Mouse (Mus musculus) C2C12 (cell line): ENCODE results near the gene Sptssa. TPM values are rescaled to one million over a fixed set of nuclear protein-coding genes. Genes with fewer than 3 reads are reported as not detected.

Experiments
- H3K27me3 ChIP-seq: one replicate; pipeline ENCODE4 v1.6.1; 2011; ENCODE audit not compliant: control insufficient read depth, insufficient read depth, insufficient read length
- H3K36me3 ChIP-seq: one replicate; pipeline ENCODE4 v1.6.1; 2011; ENCODE audit not compliant: control insufficient read depth, insufficient read depth
- H3K4me3 ChIP-seq: one replicate; pipeline ENCODE4 v1.5.1; 2011; ENCODE audit warnings: mild to moderate bottlenecking, control low read depth; ENCODE audit not compliant: poor library complexity, insufficient read depth, severe bottlenecking
- H3K79me2 ChIP-seq: one replicate; pipeline ENCODE4 v1.6.1; 2011; ENCODE audit not compliant: control insufficient read depth, insufficient read depth
- H3K79me3 ChIP-seq: one replicate; pipeline ENCODE4 v1.6.1; 2011; ENCODE audit warnings: low read depth, control low read depth
- H3ac ChIP-seq: one replicate; pipeline ENCODE3; 2011; ENCODE audit warnings: low read depth; ENCODE audit not compliant: control insufficient read depth, insufficient read length
- CEBPB ChIP-seq: IDR thresholded peaks from one replicate; pipeline ENCODE4 v1.6.1; 2011; ENCODE audit warnings: low read depth, mild to moderate bottlenecking, control low read depth, moderate library complexity
- CTCF ChIP-seq: IDR thresholded peaks from one replicate; pipeline ENCODE4 v1.5.1; 2011; ENCODE audit not compliant: control insufficient read depth, insufficient read depth, insufficient read length
- FOSL1 ChIP-seq: IDR thresholded peaks from one replicate; pipeline ENCODE4 v1.8.0; 2011; ENCODE audit warnings: mild to moderate bottlenecking, low read length; ENCODE audit not compliant: poor library complexity, insufficient read depth, severe bottlenecking
- MAX ChIP-seq: IDR thresholded peaks from one replicate; pipeline ENCODE4 v1.6.1; 2011; ENCODE audit warnings: mild to moderate bottlenecking, control low read depth
- MYOD1 ChIP-seq: IDR thresholded peaks from one replicate; pipeline ENCODE4 v1.6.1; 2011; ENCODE audit warnings: low read depth; ENCODE audit not compliant: control insufficient read depth, insufficient read length
- MYOG ChIP-seq: IDR thresholded peaks from one replicate; pipeline ENCODE4 v1.6.1; 2011; ENCODE audit not compliant: control insufficient read depth, insufficient read length; ENCODE audit errors: extremely low read depth
- USF1 ChIP-seq: IDR thresholded peaks from one replicate; pipeline ENCODE4 v1.6.1; 2011; ENCODE audit warnings: low read depth, mild to moderate bottlenecking, control low read depth, moderate library complexity
- polyA plus RNA-seq: library from polyadenylated mRNA; unstranded; fragments of >200 nt; fragmentation: generic; extraction: Trizol; gene quantifications from one replicate; pipeline ENCODE4 v1.2.1, GENCODE M21; 2012; ENCODE audit warnings: missing spikeins

The Sptssa gene
- polyA plus RNA-seq, 1 experiment = 35.3 TPM

DNA sequence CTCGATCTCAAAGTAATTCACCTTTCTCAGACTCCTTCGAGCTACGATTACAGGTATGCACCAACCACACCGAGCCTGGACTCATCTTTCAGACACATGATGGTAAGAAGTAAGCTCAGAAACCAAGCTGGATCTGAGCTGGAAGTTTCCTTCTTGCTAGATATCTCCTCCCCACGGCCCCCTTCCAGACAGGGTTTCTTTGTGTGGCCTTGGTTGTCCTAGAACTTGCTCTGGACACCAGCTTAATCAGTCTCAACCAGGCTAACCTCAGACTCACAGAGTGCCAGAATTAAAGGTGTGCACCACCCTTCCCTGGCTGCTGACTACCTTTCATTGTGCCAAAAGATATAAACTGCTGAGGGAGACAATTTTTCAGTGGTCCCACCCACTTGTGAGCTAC lies 1.6 kb upstream of the Sptssa start:
- H3K36me3 ChIP-seq = no peaks in the 10 kb centered on the region
- H3K79me2 ChIP-seq = peaks cover 31% of the 10 kb centered on the region
- H3ac ChIP-seq = no peak overlapping the region
- no peak overlapping the region for H3K4me3 ChIP-seq
- TF ChIP-seq FOSL1 (no peak), MAX (no peak), CTCF (no peak), MYOD1 (no peak), MYOG (no peak)
- H3K79me3 ChIP-seq = peaks cover 22% of the 10 kb centered on the region
- H3K27me3 ChIP-seq = no peaks in the 10 kb centered on the region

DNA sequence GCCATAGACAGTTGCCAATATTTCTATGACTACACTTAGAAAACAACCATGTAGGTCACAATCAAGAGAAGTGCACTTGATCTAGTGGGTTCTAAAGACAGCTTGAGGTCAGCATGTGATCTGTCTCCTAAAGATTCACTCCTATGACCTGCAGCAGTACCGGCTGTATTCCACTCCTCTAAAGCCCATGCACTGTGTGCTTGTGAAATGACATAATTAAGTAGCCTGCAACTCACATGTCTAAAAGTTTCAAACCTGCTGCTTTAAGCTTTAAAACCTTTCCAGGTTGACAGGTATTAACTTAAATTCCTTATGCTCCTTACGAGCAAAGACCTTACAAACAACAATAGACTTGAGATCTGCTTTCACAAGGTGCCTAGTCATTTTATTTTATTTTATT lies 853 bp upstream of the Sptssa start:
- Histone ChIP-seq H3K27me3 (no peaks in the 10 kb centered on the region), H3K4me3 (no peak overlapping the region), H3K36me3 (no peaks in the 10 kb centered on the region), H3K79me3 (peaks cover 27% of the 10 kb centered on the region), H3K79me2 (peaks cover 39% of the 10 kb centered on the region), H3ac (no peak overlapping the region)
- no peak for TF ChIP-seq MYOD1
- TF ChIP-seq MAX = no peak

DNA sequence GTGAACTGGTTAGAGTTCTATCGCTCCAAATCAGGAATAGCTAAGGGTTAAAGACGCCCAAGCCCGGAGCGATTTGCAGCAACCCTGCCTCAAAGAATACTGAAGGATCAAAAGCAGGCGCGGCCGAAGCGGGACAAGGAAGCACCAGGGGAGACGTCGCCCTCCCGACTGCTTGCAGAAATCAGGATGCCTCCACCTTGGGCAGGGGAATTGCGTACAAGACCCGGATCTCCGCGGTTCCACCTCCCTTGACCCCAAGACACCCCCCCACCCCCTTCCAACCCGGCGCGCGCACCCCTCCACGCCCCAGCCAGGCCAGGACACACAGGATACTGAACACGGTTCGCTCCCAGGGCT lies 356 bp downstream of the Sptssa start:
- Histone ChIP-seq H3ac (peak overlapping the region; percentile 73), H3K27me3 (no peaks in the 10 kb centered on the region), H3K4me3 (peak overlapping the region; percentile 47), H3K36me3 (no peaks in the 10 kb centered on the region), H3K79me2 (peaks cover 51% of the 10 kb centered on the region), H3K79me3 (peaks cover 35% of the 10 kb centered on the region)
- TF ChIP-seq FOSL1 = no peak
- TF ChIP-seq CEBPB = no peak
- no peak for TF ChIP-seq MAX
- TF ChIP-seq MYOG = no peak

DNA sequence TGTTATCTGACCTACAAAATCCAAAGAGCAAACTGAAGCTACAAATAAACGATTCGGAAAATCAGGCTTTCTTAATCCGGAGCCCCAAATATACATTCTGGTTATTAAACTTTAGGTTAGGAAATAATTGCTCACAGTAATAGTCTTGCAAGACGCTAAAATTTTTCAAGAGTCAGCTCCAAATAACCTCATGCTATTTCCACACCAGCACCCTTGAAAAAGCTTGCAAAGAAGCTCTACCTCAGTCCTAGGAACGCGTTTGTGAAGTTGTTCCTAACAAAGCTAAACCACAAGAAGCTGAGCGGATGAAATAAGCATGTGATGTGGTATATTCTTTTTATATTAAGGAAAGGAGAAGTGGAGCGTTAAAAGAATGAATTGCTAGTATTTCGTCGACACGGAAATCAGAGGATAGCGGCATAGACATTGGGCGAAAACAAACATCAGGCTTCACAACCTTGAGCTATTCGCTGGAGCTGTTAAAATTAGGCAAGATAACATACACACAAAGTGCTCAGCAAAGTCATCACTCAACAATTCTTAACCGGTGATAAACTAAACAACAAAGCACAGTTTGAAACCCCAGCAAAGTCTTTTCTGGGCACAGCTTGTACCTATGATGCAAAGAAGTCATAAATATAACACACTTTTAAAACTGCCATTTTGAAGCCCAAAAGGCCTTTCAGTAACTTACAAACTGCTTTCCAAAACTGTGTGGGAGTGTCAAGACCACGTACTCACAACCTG lies 908 bp downstream of the Sptssa start:
- peak overlapping the region; percentile 47 for H3K4me3 ChIP-seq
- peaks cover 4% of the 10 kb centered on the region for H3K36me3 ChIP-seq
- H3K79me2 ChIP-seq = peaks cover 56% of the 10 kb centered on the region
- peak overlapping the region; percentile 73 for H3ac ChIP-seq
- TF ChIP-seq MYOG (no peak), MYOD1 (no peak), FOSL1 (no peak), MAX (no peak), USF1 (no peak), CTCF (no peak), CEBPB (no peak)
- no peaks in the 10 kb centered on the region for H3K27me3 ChIP-seq
- H3K79me3 ChIP-seq = peaks cover 36% of the 10 kb centered on the region

DNA sequence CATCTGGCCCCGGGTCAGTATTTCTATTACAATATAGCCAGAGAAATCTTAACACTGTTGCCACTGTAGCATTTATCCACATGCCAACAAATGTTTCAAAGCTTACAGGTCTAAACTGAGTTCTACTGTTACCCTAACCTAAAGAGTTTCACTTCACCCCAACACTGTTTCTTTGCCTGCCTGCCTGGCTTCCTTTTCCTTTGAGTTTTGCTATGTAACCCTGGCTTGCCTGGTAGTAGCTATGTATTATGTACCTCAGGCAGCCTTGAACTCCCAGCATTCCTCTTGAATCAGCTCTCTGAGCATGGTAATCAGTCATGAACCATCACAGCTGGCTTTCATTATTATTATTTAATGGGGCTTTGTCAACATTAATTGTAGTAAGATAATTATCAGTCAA lies 1.6 kb downstream of the Sptssa start:
- TF ChIP-seq CTCF = no peak
- TF ChIP-seq USF1 = no peak
- no peak for TF ChIP-seq MYOD1
- TF ChIP-seq MAX = no peak
- TF ChIP-seq FOSL1 = no peak
- H3K27me3 ChIP-seq = no peaks in the 10 kb centered on the region
- peaks cover 37% of the 10 kb centered on the region for H3K79me3 ChIP-seq
- H3ac ChIP-seq = no peak overlapping the region
- peaks cover 10% of the 10 kb centered on the region for H3K36me3 ChIP-seq
- H3K79me2 ChIP-seq = peaks cover 63% of the 10 kb centered on the region
- no peak overlapping the region for H3K4me3 ChIP-seq

DNA sequence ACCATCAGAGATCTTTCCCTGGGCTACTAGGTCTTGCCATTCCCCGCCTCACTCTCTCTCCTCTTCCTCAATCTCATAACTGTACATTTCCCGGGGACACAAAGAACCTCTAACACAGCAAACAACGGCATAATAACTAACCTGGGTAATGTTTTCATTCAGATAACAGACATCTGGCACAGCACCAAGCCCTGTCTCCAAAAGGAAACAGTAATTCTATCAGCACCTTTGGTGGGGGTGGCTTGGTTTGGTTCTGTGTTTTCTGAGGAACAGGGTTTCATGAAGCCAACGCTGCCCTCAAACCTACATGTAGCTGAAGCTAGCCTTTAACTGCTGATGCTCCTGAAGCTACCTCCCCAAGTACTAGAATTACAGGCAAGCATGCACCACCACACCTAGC lies 2.2 kb downstream of the Sptssa start:
- H3ac ChIP-seq = no peak overlapping the region
- no peak for TF ChIP-seq USF1
- TF ChIP-seq CEBPB = no peak
- no peak overlapping the region for H3K4me3 ChIP-seq
- peaks cover 14% of the 10 kb centered on the region for H3K36me3 ChIP-seq
- no peaks in the 10 kb centered on the region for H3K27me3 ChIP-seq
- peaks cover 68% of the 10 kb centered on the region for H3K79me2 ChIP-seq
- peaks cover 38% of the 10 kb centered on the region for H3K79me3 ChIP-seq

DNA sequence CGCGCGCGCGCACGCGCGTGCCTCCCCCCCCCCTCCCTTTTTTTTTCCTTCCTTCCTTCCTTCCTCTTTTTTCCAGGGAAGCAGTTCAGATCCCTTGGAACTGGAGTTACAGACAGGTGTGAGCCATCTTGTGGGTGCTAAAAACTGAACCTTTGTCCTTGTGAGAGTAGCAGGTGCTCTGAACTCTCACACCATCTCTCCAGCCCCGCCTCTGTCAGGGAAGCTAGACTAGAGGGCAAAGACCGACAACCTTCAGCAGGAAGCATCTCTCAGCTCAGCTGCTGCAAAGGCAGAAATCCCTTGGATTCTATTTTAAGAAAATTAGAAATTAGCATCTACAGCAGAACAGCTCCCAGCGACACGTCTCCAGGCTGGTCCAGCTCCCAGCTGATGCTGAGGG lies 4.0 kb downstream of the Sptssa start:
- peaks cover 40% of the 10 kb centered on the region for H3K79me3 ChIP-seq
- no peaks in the 10 kb centered on the region for H3K27me3 ChIP-seq
- H3K36me3 ChIP-seq = peaks cover 24% of the 10 kb centered on the region
- no peak for TF ChIP-seq CTCF
- no peak for TF ChIP-seq CEBPB
- TF ChIP-seq FOSL1 = no peak
- no peak for TF ChIP-seq MYOG
- no peak for TF ChIP-seq MAX
- TF ChIP-seq MYOD1 = no peak
- TF ChIP-seq USF1 = no peak
- H3ac ChIP-seq = no peak overlapping the region
- H3K79me2 ChIP-seq = peaks cover 80% of the 10 kb centered on the region
- H3K4me3 ChIP-seq = no peak overlapping the region
